13 mouse cellular contexts compared by ENCODE assay signal in the genomic region with DNA sequence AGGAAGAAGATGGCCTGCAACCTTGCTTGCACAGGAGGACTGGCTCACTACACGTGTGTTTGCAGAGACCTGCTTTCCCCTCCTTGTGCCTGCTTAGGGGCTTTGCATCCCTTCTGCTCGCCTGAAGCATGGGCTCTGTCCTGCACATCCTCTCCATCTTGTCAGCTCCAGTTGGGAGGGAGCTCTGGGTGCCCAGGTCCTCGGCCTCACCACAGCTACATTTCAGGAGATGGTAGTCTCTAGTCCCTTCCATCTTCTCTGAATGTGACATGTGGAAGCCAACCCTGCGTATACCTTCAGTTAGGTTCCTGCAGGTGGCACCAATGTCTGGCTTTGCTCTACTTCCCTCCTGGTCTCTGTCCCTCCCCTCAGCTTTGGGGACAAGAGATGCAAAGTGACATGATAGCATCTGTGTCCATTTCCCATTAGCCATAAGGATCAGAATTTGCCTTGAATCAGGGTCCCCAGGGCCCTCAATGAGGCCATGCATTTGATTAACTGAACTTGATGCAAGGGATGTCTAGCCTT. TPM values are rescaled to one million over a fixed set of nuclear protein-coding genes. Genes with fewer than 3 reads are reported as not detected.
A peak's percentile ranks its signal among the peaks of the same experiment; 100 is the strongest.
DNase-seq lines count a peak whose midpoint lies in the region; ATAC-seq and TF ChIP-seq lines count a peak whose summit lies in the region.
"Had no signal": no experiment of that assay in that cellular context is flagged by ENCODE, and none has a peak within 500 bp of the region (broad histone marks: within the 10 kb centered on the region; RNA-seq: fewer than 3 reads in every experiment).

No protein-coding gene starts in this region.

- no peak overlapping the region for H3K9ac ChIP-seq in hindbrain, postnatal 0 days (replicated peaks; ENCODE audit: low read length)
- no peak overlapping the region for H3K9ac ChIP-seq in hindbrain, embryonic 13.5 days
- no peak overlapping the region for H3K9ac ChIP-seq in forebrain, embryonic 15.5 days (replicated peaks)
- H3K9ac ChIP-seq: hindbrain, embryonic 14.5 days; lung, embryonic 14.5 days had no signal

- ATAC-seq in hindbrain, postnatal 0 days: no peak
- ATAC-seq in hindbrain, embryonic 13.5 days (ENCODE audit: low FRiP score): no peak
- no peak for ATAC-seq in megakaryocyte, adult 5-6 weeks (ENCODE audit: poor library complexity, severe bottlenecking)
- ATAC-seq in monocyte, adult 5-6 weeks (replicated peaks; ENCODE audit: insufficient number of reproducible peaks, low FRiP score, low TSS enrichment, poor library complexity, severe bottlenecking): 0 out of 2 replicates have a peak, but pooled peaks have one; percentile 14
- no peak for ATAC-seq in forebrain, embryonic 15.5 days (replicated peaks)

- H3K4me3 ChIP-seq in hindbrain, postnatal 0 days (ENCODE audit: low read length): no peak overlapping the region
- no peak overlapping the region for H3K4me3 ChIP-seq in hindbrain, embryonic 13.5 days
- peak overlapping the region; percentile 73 for H3K4me3 ChIP-seq in megakaryocyte, embryonic 14.5 days (replicated peaks)
- H3K4me3 ChIP-seq in forebrain, embryonic 15.5 days: no peak overlapping the region
- H3K4me3 ChIP-seq: limb, embryonic 10.5 days had no signal

- H3K27me3 ChIP-seq in hindbrain, postnatal 0 days (ENCODE audit: insufficient read depth, low read length): no peaks in the 10 kb centered on the region
- H3K27me3 ChIP-seq in hindbrain, embryonic 13.5 days: peaks cover 24% of the 10 kb centered on the region; the same call in 1 of the 2 replicates
- H3K27me3 ChIP-seq in megakaryocyte, embryonic 14.5 days (replicated peaks): no peaks in the 10 kb centered on the region
- H3K27me3 ChIP-seq in forebrain, embryonic 15.5 days: no peaks in the 10 kb centered on the region

- no peak for DNase-seq in hindbrain, postnatal 0 days (ENCODE audit: low spot score)
- peak; percentile 50 for DNase-seq in A20 (ENCODE audit: low read depth, low spot score)
- DNase-seq in heart, adult 9 months (ENCODE audit: low spot score in 2 of 2): no peak
- DNase-seq: cerebellum, adult 11-12 months; lung, embryonic 14.5 days; right cerebral cortex, postnatal 25 days had no signal

- H3K27ac ChIP-seq in hindbrain, postnatal 0 days: no peak overlapping the region
- no peak overlapping the region for H3K27ac ChIP-seq in hindbrain, embryonic 13.5 days
- no peak overlapping the region for H3K27ac ChIP-seq in forebrain, embryonic 15.5 days (replicated peaks)
- H3K27ac ChIP-seq: hindbrain, embryonic 14.5 days; limb, embryonic 10.5 days had no signal

- peak; percentile 24; the same call in 1 of the 2 replicates for TF ChIP-seq CTCF in hindbrain, postnatal 0 days (IDR thresholded peaks at IDR 0.05; ENCODE audit: low read depth)

- peaks cover 4% of the 10 kb centered on the region; the same call in 1 of the 2 replicates for H3K4me1 ChIP-seq in hindbrain, postnatal 0 days (ENCODE audit: insufficient read depth, low read length)
- H3K4me1 ChIP-seq in hindbrain, embryonic 13.5 days (replicated peaks): peaks cover 10% of the 10 kb centered on the region; the same call in 1 of the 2 replicates
- H3K4me1 ChIP-seq in megakaryocyte, embryonic 14.5 days: peaks cover 79% of the 10 kb centered on the region
- no peaks in the 10 kb centered on the region for H3K4me1 ChIP-seq in forebrain, embryonic 15.5 days

- 55% methylated on average over 4 of the region's 4 CpGs for WGBS in hindbrain, postnatal 0 days
- 63% methylated on average over 4 of the region's 4 CpGs for WGBS in hindbrain, embryonic 13.5 days
- 64% methylated on average over 4 of the region's 4 CpGs for WGBS in forebrain, embryonic 15.5 days

- H3K4me2 ChIP-seq in hindbrain, postnatal 0 days (ENCODE audit: low read depth, low read length): no peak overlapping the region
- H3K4me2 ChIP-seq in hindbrain, embryonic 13.5 days: no peak overlapping the region
- H3K4me2 ChIP-seq in forebrain, embryonic 15.5 days (replicated peaks): no peak overlapping the region
- H3K4me2 ChIP-seq: hindbrain, embryonic 14.5 days; lung, embryonic 14.5 days had no signal

- H3K36me3 ChIP-seq in hindbrain, postnatal 0 days (ENCODE audit: insufficient read depth, low read length): no peaks in the 10 kb centered on the region
- H3K36me3 ChIP-seq in hindbrain, embryonic 13.5 days: no peaks in the 10 kb centered on the region
- peaks cover 14% of the 10 kb centered on the region for H3K36me3 ChIP-seq in megakaryocyte, embryonic 14.5 days (replicated peaks; ENCODE audit: low read length)
- no peaks in the 10 kb centered on the region for H3K36me3 ChIP-seq in forebrain, embryonic 15.5 days
- H3K36me3 ChIP-seq: limb, embryonic 10.5 days had no signal

- no peaks in the 10 kb centered on the region for H3K9me3 ChIP-seq in hindbrain, postnatal 0 days (ENCODE audit: low read length)
- H3K9me3 ChIP-seq in hindbrain, embryonic 13.5 days: no peaks in the 10 kb centered on the region
- no peaks in the 10 kb centered on the region for H3K9me3 ChIP-seq in megakaryocyte, embryonic 14.5 days
- H3K9me3 ChIP-seq in forebrain, embryonic 15.5 days: no peaks in the 10 kb centered on the region
- H3K9me3 ChIP-seq: limb, embryonic 10.5 days had no signal

RNA-seq across cellular contexts. Expression of a gene that starts 1.6 kb away (rescaled TPM):
- 29.8 and 37.7 TPM in 2 replicates for total RNA-seq in hindbrain, postnatal 0 days (2014; rRNA removed)
- polyA plus RNA-seq in hindbrain, postnatal 0 days (2015; fragmentation: Nextera tagmentation; extraction: Ambion mirVana): 12.0 and 14.1 TPM in 2 replicates
- 17.1 and 20.9 TPM in 2 replicates for polyA plus RNA-seq in hindbrain, embryonic 13.5 days (2015; fragmentation: Nextera tagmentation; extraction: Ambion mirVana)
- polyA plus RNA-seq in megakaryocyte, embryonic 14.5 days (2012; ENCODE audit: insufficient read depth, low replicate concordance): 8.6 and 17.1 TPM in 2 replicates
- total RNA-seq in megakaryocyte, adult 5-6 weeks (2015): 34.7 and 38.5 TPM in 2 replicates
- total RNA-seq in megakaryocyte, adult 5-6 weeks (2017): 48.1 and 60.7 TPM in 2 replicates
- total RNA-seq in monocyte, adult 5-6 weeks (2017): 80.1 to 108 TPM (median 88.7 TPM) in 3 replicates
- polyA plus RNA-seq in forebrain, embryonic 15.5 days (2015; fragmentation: Nextera tagmentation; extraction: Ambion mirVana): 21.2 and 24.4 TPM in 2 replicates

RNA-seq across cellular contexts. Expression of a gene that starts 10.2 kb away (rescaled TPM):
- 11.1 and 12.8 TPM in 2 replicates for total RNA-seq in hindbrain, postnatal 0 days (2014; rRNA removed)
- polyA plus RNA-seq in hindbrain, postnatal 0 days (2015; fragmentation: Nextera tagmentation; extraction: Ambion mirVana): 14.1 and 14.5 TPM in 2 replicates
- polyA plus RNA-seq in hindbrain, embryonic 13.5 days (2015; fragmentation: Nextera tagmentation; extraction: Ambion mirVana): 10.3 and 10.7 TPM in 2 replicates
- 2.0 and 7.5 TPM in 2 replicates for polyA plus RNA-seq in megakaryocyte, embryonic 14.5 days (2012; ENCODE audit: insufficient read depth, low replicate concordance)
- total RNA-seq in megakaryocyte, adult 5-6 weeks (2015): 10.9 and 12.1 TPM in 2 replicates
- 34.4 and 41.3 TPM in 2 replicates for total RNA-seq in megakaryocyte, adult 5-6 weeks (2017)
- 62.3 to 78.2 TPM (median 78.0 TPM) in 3 replicates for total RNA-seq in monocyte, adult 5-6 weeks (2017)
- 6.4 and 7.0 TPM in 2 replicates for polyA plus RNA-seq in forebrain, embryonic 15.5 days (2015; fragmentation: Nextera tagmentation; extraction: Ambion mirVana)

RNA-seq across cellular contexts. Expression of a gene that starts 49.4 kb away (rescaled TPM):
- total RNA-seq in hindbrain, postnatal 0 days (2014; rRNA removed): 272 and 279 TPM in 2 replicates
- 165 and 166 TPM in 2 replicates for polyA plus RNA-seq in hindbrain, postnatal 0 days (2015; fragmentation: Nextera tagmentation; extraction: Ambion mirVana)
- polyA plus RNA-seq in hindbrain, embryonic 13.5 days (2015; fragmentation: Nextera tagmentation; extraction: Ambion mirVana): 206 and 216 TPM in 2 replicates
- 255 and 447 TPM in 2 replicates for polyA plus RNA-seq in megakaryocyte, embryonic 14.5 days (2012; ENCODE audit: insufficient read depth, low replicate concordance)
- total RNA-seq in megakaryocyte, adult 5-6 weeks (2015): 117 and 126 TPM in 2 replicates
- 137 and 192 TPM in 2 replicates for total RNA-seq in megakaryocyte, adult 5-6 weeks (2017)
- total RNA-seq in monocyte, adult 5-6 weeks (2017): 174 to 248 TPM (median 209 TPM) in 3 replicates
- 205 and 222 TPM in 2 replicates for polyA plus RNA-seq in forebrain, embryonic 15.5 days (2015; fragmentation: Nextera tagmentation; extraction: Ambion mirVana)
